Mouse (Mus musculus): ENCODE results near the gene Ppp1r21. TPM values are rescaled to one million over a fixed set of nuclear protein-coding genes. Genes with fewer than 3 reads are reported as not detected.

The Ppp1r21 gene
- polyA plus RNA-seq, 1 experiment, result 22.7 TPM

DNA sequence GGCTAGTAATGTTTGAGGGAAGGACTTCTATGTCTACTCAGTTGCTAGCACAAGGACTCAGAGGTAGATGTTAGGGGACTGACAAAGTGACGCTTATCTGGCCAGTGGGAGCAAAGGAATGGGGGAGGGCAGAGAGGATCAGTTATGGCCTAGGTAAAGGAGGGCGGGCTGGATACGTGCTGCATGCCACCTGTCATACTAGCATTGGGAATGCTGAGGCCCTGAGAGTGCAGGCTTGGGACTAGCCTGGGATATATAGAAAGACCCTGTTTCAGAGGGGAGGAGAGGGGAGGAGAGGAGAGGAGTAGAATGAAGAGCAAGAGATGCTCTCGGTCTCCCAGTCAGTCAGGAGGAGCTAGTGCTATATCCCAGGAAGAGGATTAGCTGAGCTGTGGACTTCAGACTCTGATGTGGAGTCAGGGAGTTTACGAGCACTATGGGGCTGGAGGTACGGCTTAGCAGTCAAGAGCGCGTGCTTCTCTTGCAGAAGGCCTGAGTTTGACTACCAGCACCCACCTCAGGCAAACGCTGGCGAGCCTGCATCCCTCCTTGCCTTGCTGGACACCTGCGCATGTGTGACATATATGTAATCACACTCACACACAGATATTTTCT lies 23.7 kb downstream of the Ppp1r21 start:
- Histone ChIP-seq H3K4me1 (ENCODE audit: control insufficient read depth, insufficient read depth, low read length) (no peaks in the 10 kb centered on the region), H3K9ac (ENCODE audit: low read depth, poor library complexity, severe bottlenecking) (no peak overlapping the region), H3K27ac (ENCODE audit: insufficient read depth, low read length) (no peak overlapping the region)

GRCm38 (mm10) chr17:88556176-88556575 lies 26.3 kb downstream of the Ppp1r21 start:
- H3K9ac ChIP-seq (ENCODE audit: low read depth, poor library complexity, severe bottlenecking), result no peak overlapping the region
- no peak for TF ChIP-seq POLR2A (IDR thresholded peaks at IDR 0.05; ENCODE audit: insufficient read depth, low read length)
- TF ChIP-seq CTCF (IDR thresholded peaks at IDR 0.05; ENCODE audit: low read depth, low read length), result no peak
- H3K27ac ChIP-seq (ENCODE audit: insufficient read depth, low read length), result no peak overlapping the region
- H3K27me3 ChIP-seq (ENCODE audit: control insufficient read depth, insufficient read depth, low read length, poor library complexity, severe bottlenecking), result no peaks in the 10 kb centered on the region
- no peaks in the 10 kb centered on the region for H3K4me1 ChIP-seq (ENCODE audit: control insufficient read depth, insufficient read depth, low read length)
- H3K36me3 ChIP-seq (ENCODE audit: control insufficient read depth, insufficient read depth, low read length, poor library complexity, severe bottlenecking), result no peaks in the 10 kb centered on the region
- no peaks in the 10 kb centered on the region for H3K9me3 ChIP-seq (replicated peaks; ENCODE audit: control insufficient read depth, insufficient read depth, low read length, poor library complexity, severe bottlenecking)
- H3K4me3 ChIP-seq (ENCODE audit: low read depth, low read length), result no peak overlapping the region

More for the DNA sequence above, 23.7 kb downstream of the Ppp1r21 start:
- Histone ChIP-seq H3K27me3 (ENCODE audit: control insufficient read depth, insufficient read depth, low read length, poor library complexity, severe bottlenecking) (no peaks in the 10 kb centered on the region), H3K36me3 (ENCODE audit: control insufficient read depth, insufficient read depth, low read length, poor library complexity, severe bottlenecking) (no peaks in the 10 kb centered on the region), H3K4me3 (ENCODE audit: low read depth, low read length) (no peak overlapping the region), H3K9me3 (replicated peaks; ENCODE audit: control insufficient read depth, insufficient read depth, low read length, poor library complexity, severe bottlenecking) (no peaks in the 10 kb centered on the region)
- TF ChIP-seq CTCF (IDR thresholded peaks at IDR 0.05; ENCODE audit: low read depth, low read length), result no peak
- TF ChIP-seq POLR2A (IDR thresholded peaks at IDR 0.05; ENCODE audit: insufficient read depth, low read length), result no peak
- no peak for TF ChIP-seq EP300 (IDR thresholded peaks at IDR 0.05; ENCODE audit: insufficient read depth, low read depth, low read length)

GRCm38 (mm10) chr17:88556688-88557087 lies 26.8 kb downstream of the Ppp1r21 start:
- H3K9me3 ChIP-seq (replicated peaks; ENCODE audit: control insufficient read depth, insufficient read depth, low read length, poor library complexity, severe bottlenecking), result no peaks in the 10 kb centered on the region
- no peak overlapping the region for H3K27ac ChIP-seq (ENCODE audit: insufficient read depth, low read length)
- no peak for TF ChIP-seq CTCF (IDR thresholded peaks at IDR 0.05; ENCODE audit: low read depth, low read length)
- no peak for TF ChIP-seq EP300 (IDR thresholded peaks at IDR 0.05; ENCODE audit: insufficient read depth, low read depth, low read length)
- TF ChIP-seq POLR2A (IDR thresholded peaks at IDR 0.05; ENCODE audit: insufficient read depth, low read length), result no peak
- no peaks in the 10 kb centered on the region for H3K36me3 ChIP-seq (ENCODE audit: control insufficient read depth, insufficient read depth, low read length, poor library complexity, severe bottlenecking)
- H3K4me3 ChIP-seq (ENCODE audit: low read depth, low read length), result no peak overlapping the region
- H3K9ac ChIP-seq (ENCODE audit: low read depth, poor library complexity, severe bottlenecking), result no peak overlapping the region
- H3K27me3 ChIP-seq (ENCODE audit: control insufficient read depth, insufficient read depth, low read length, poor library complexity, severe bottlenecking), result no peaks in the 10 kb centered on the region
- H3K4me1 ChIP-seq (ENCODE audit: control insufficient read depth, insufficient read depth, low read length), result no peaks in the 10 kb centered on the region

DNA sequence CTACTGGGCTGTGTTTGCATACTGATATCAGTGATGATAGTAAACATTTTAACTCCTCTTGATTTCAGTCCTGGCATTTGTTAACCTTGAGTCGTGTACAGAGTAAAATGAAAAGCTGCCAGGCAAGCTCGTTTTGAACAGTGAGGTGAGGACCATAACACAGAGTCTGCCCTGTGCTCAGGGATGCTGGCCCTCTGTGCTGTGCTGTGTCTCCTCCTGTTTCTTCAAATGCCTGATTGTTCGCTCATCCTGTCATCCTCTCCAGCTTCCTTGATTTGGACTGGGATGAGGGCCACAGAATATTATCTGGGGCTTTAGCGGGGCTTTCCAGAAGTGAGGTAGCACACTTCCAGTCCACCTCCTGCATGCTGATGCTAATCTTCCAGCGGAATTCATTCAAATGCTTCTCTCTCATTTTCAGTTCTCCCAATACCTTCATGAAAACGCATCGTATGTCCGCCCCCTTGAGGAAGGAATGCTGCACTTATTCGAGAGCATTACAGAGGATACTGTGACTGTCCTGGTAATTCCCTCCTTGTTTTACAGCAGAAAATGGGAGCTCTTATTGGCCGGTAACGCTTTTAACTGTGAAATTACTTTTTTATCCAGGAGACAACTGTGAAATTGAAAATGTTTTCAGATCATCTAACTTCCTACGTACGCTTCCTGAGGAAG lies 28.4 kb downstream of the Ppp1r21 start:
- no peaks in the 10 kb centered on the region for H3K36me3 ChIP-seq (ENCODE audit: control insufficient read depth, insufficient read depth, low read length, poor library complexity, severe bottlenecking)
- no peaks in the 10 kb centered on the region for H3K27me3 ChIP-seq (ENCODE audit: control insufficient read depth, insufficient read depth, low read length, poor library complexity, severe bottlenecking)
- no peak overlapping the region for H3K4me3 ChIP-seq (ENCODE audit: low read depth, low read length)
- TF ChIP-seq POLR2A (IDR thresholded peaks at IDR 0.05; ENCODE audit: insufficient read depth, low read length), result no peak
- no peak for TF ChIP-seq EP300 (IDR thresholded peaks at IDR 0.05; ENCODE audit: insufficient read depth, low read depth, low read length)
- no peak for TF ChIP-seq CTCF (IDR thresholded peaks at IDR 0.05; ENCODE audit: low read depth, low read length)
- no peak overlapping the region for H3K9ac ChIP-seq (ENCODE audit: low read depth, poor library complexity, severe bottlenecking)
- H3K27ac ChIP-seq (ENCODE audit: insufficient read depth, low read length), result no peak overlapping the region
- no peaks in the 10 kb centered on the region for H3K9me3 ChIP-seq (replicated peaks; ENCODE audit: control insufficient read depth, insufficient read depth, low read length, poor library complexity, severe bottlenecking)
- H3K4me1 ChIP-seq (ENCODE audit: control insufficient read depth, insufficient read depth, low read length), result no peaks in the 10 kb centered on the region

DNA sequence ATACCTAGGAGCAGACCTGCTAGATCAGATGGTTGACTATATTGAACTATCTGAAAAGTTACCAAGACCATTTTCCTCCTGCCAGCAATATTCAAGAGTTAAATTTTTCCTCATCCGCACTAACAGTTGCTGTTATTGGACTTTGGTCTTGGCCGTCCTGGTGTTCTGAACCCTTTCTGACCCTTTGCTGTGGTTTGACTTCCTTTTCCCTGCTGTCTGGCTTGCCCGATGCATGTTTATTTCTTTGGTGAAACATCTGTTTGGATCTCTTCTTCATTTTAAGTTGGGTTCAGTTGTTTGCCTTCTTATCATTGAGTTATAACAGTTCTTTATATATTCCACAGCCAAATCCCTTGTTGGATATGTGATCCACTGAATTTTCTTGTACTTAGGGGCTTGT lies 33.7 kb downstream of the Ppp1r21 start:
- Histone ChIP-seq H3K4me1 (ENCODE audit: control insufficient read depth, insufficient read depth, low read length) (no peaks in the 10 kb centered on the region), H3K9me3 (replicated peaks; ENCODE audit: control insufficient read depth, insufficient read depth, low read length, poor library complexity, severe bottlenecking) (no peaks in the 10 kb centered on the region), H3K27me3 (ENCODE audit: control insufficient read depth, insufficient read depth, low read length, poor library complexity, severe bottlenecking) (no peaks in the 10 kb centered on the region), H3K36me3 (ENCODE audit: control insufficient read depth, insufficient read depth, low read length, poor library complexity, severe bottlenecking) (peaks cover 4% of the 10 kb centered on the region; the same call in 1 of the 2 replicates), H3K27ac (ENCODE audit: insufficient read depth, low read length) (no peak overlapping the region), H3K9ac (ENCODE audit: low read depth, poor library complexity, severe bottlenecking) (no peak overlapping the region), H3K4me3 (ENCODE audit: low read depth, low read length) (no peak overlapping the region)
- no peak for TF ChIP-seq POLR2A (IDR thresholded peaks at IDR 0.05; ENCODE audit: insufficient read depth, low read length)
- TF ChIP-seq CTCF (IDR thresholded peaks at IDR 0.05; ENCODE audit: low read depth, low read length), result no peak
- TF ChIP-seq EP300 (IDR thresholded peaks at IDR 0.05; ENCODE audit: insufficient read depth, low read depth, low read length), result no peak

GRCm38 (mm10) chr17:88569807-88570540 lies 40.1 kb downstream of the Ppp1r21 start:
- no peak overlapping the region for H3K4me3 ChIP-seq (ENCODE audit: low read depth, low read length)
- no peaks in the 10 kb centered on the region for H3K27me3 ChIP-seq (ENCODE audit: control insufficient read depth, insufficient read depth, low read length, poor library complexity, severe bottlenecking)
- no peaks in the 10 kb centered on the region for H3K9me3 ChIP-seq (replicated peaks; ENCODE audit: control insufficient read depth, insufficient read depth, low read length, poor library complexity, severe bottlenecking)
- no peak overlapping the region for H3K27ac ChIP-seq (ENCODE audit: insufficient read depth, low read length)
- 0 out of 2 replicates have a peak, but pooled peaks cover 6% of the 10 kb centered on the region for H3K36me3 ChIP-seq (ENCODE audit: control insufficient read depth, insufficient read depth, low read length, poor library complexity, severe bottlenecking)
- no peak overlapping the region for H3K9ac ChIP-seq (ENCODE audit: low read depth, poor library complexity, severe bottlenecking)
- H3K4me1 ChIP-seq (ENCODE audit: control insufficient read depth, insufficient read depth, low read length), result no peaks in the 10 kb centered on the region
- TF ChIP-seq POLR2A (IDR thresholded peaks at IDR 0.05; ENCODE audit: insufficient read depth, low read length) (no peak), EP300 (IDR thresholded peaks at IDR 0.05; ENCODE audit: insufficient read depth, low read depth, low read length) (no peak), CTCF (IDR thresholded peaks at IDR 0.05; ENCODE audit: low read depth, low read length) (no peak)
